In genomic region chr5:134266404-134266803, GRCm38 (mm10) we compare ENCODE assay signal across 9 mouse cellular contexts. TPM values are rescaled to one million over a fixed set of nuclear protein-coding genes. Genes with fewer than 3 reads are reported as not detected.
A peak's percentile ranks its signal among the peaks of the same experiment; 100 is the strongest.
DNase-seq lines count a peak whose midpoint lies in the region; ATAC-seq and TF ChIP-seq lines count a peak whose summit lies in the region.
"Had no signal": no experiment of that assay in that cellular context is flagged by ENCODE, and none has a peak within 500 bp of the region (broad histone marks: within the 10 kb centered on the region; RNA-seq: fewer than 3 reads in every experiment).

No protein-coding gene starts in this region.

- H3K27me3 ChIP-seq in limb, embryonic 15.5 days, result no peaks in the 10 kb centered on the region
- H3K27me3 ChIP-seq in hindbrain, embryonic 14.5 days (ENCODE audit: control insufficient read depth, insufficient read depth, low read length), result no peaks in the 10 kb centered on the region
- H3K27me3 ChIP-seq in forebrain, embryonic 12.5 days, result no peaks in the 10 kb centered on the region
- H3K27me3 ChIP-seq: hindbrain, embryonic 12.5 days; midbrain, embryonic 15.5 days had no signal

- H3K4me3 ChIP-seq in lung, adult 2 months (replicated peaks; ENCODE audit: extremely low read depth, low read depth, low read length), result no peak overlapping the region
- no peak overlapping the region for H3K4me3 ChIP-seq in limb, embryonic 15.5 days
- no peak overlapping the region for H3K4me3 ChIP-seq in hindbrain, embryonic 14.5 days (replicated peaks; ENCODE audit: low read length)
- no peak overlapping the region for H3K4me3 ChIP-seq in forebrain, embryonic 12.5 days (replicated peaks)
- H3K4me3 ChIP-seq: hindbrain, embryonic 12.5 days; midbrain, embryonic 15.5 days had no signal

- TF ChIP-seq POLR2A in lung, adult 2 months (IDR thresholded peaks at IDR 0.05; ENCODE audit: borderline replicate concordance, extremely low read depth, low read depth, low read length), result no peak

- 0 out of 2 replicates have a peak, but pooled peaks cover 5% of the 10 kb centered on the region for H3K4me1 ChIP-seq in lung, adult 2 months (ENCODE audit: control insufficient read depth, insufficient read depth, low read length)
- no peaks in the 10 kb centered on the region for H3K4me1 ChIP-seq in limb, embryonic 15.5 days
- H3K4me1 ChIP-seq in hindbrain, embryonic 14.5 days (replicated peaks; ENCODE audit: control insufficient read depth, insufficient read depth, low read length), result no peaks in the 10 kb centered on the region
- no peaks in the 10 kb centered on the region for H3K4me1 ChIP-seq in forebrain, embryonic 12.5 days
- H3K4me1 ChIP-seq: hindbrain, embryonic 12.5 days; midbrain, embryonic 15.5 days had no signal

- no peak overlapping the region for H3K4me2 ChIP-seq in limb, embryonic 15.5 days
- no peak overlapping the region for H3K4me2 ChIP-seq in hindbrain, embryonic 14.5 days (replicated peaks)
- no peak overlapping the region for H3K4me2 ChIP-seq in forebrain, embryonic 12.5 days
- H3K4me2 ChIP-seq: hindbrain, embryonic 12.5 days; midbrain, embryonic 15.5 days had no signal

- H3K27ac ChIP-seq in limb, embryonic 15.5 days, result no peak overlapping the region
- no peak overlapping the region for H3K27ac ChIP-seq in hindbrain, embryonic 14.5 days
- no peak overlapping the region for H3K27ac ChIP-seq in forebrain, embryonic 12.5 days
- H3K27ac ChIP-seq: hindbrain, embryonic 12.5 days; midbrain, embryonic 15.5 days had no signal

- H3K9ac ChIP-seq in limb, embryonic 15.5 days, result no peak overlapping the region
- no peak overlapping the region for H3K9ac ChIP-seq in hindbrain, embryonic 14.5 days
- H3K9ac ChIP-seq in forebrain, embryonic 12.5 days, result no peak overlapping the region
- H3K9ac ChIP-seq: hindbrain, embryonic 12.5 days; midbrain, embryonic 15.5 days had no signal

- WGBS in lung, adult 2 months, result 80% methylated on average over 18 of the region's 18 CpGs
- WGBS in limb, embryonic 15.5 days, result 87% methylated on average over 18 of the region's 18 CpGs
- WGBS in hindbrain, embryonic 14.5 days, result 83% methylated on average over 18 of the region's 18 CpGs
- WGBS in forebrain, embryonic 12.5 days, result 86% methylated on average over 18 of the region's 18 CpGs

- DNase-seq in lung, postnatal 25 days (ENCODE audit: low spot score), result peak; percentile 39
- DNase-seq in lung, adult 2 months, result no peak
- peak; percentile 66 for DNase-seq in brain, adult 2 months (ENCODE audit: low read depth, low spot score)
- peak; percentile 70 to 84 for DNase-seq in thymus, postnatal 36 days
- DNase-seq in hindbrain, embryonic 14.5 days (ENCODE audit: low spot score), result no peak

- peak; percentile 58; the same call in 1 of the 2 replicates for ATAC-seq in limb, embryonic 15.5 days (ENCODE audit: insufficient number of reproducible peaks, low FRiP score, low TSS enrichment, low read depth)
- no peak for ATAC-seq in hindbrain, embryonic 14.5 days (ENCODE audit: low FRiP score)
- ATAC-seq in forebrain, embryonic 12.5 days (ENCODE audit: low FRiP score), result no peak
- ATAC-seq: midbrain, embryonic 15.5 days had no signal

- H3K36me3 ChIP-seq in limb, embryonic 15.5 days, result peaks cover 93% of the 10 kb centered on the region
- H3K36me3 ChIP-seq in hindbrain, embryonic 14.5 days (replicated peaks; ENCODE audit: control insufficient read depth, insufficient read depth), result peaks cover 93% of the 10 kb centered on the region
- peaks cover 97% of the 10 kb centered on the region for H3K36me3 ChIP-seq in forebrain, embryonic 12.5 days (replicated peaks)

- TF ChIP-seq CTCF in lung, adult 2 months (IDR thresholded peaks at IDR 0.05; ENCODE audit: insufficient read depth, low read length), result no peak

- no peaks in the 10 kb centered on the region for H3K9me3 ChIP-seq in limb, embryonic 15.5 days
- no peaks in the 10 kb centered on the region for H3K9me3 ChIP-seq in hindbrain, embryonic 14.5 days (ENCODE audit: control insufficient read depth, low read length)
- H3K9me3 ChIP-seq in forebrain, embryonic 12.5 days, result no peaks in the 10 kb centered on the region
- H3K9me3 ChIP-seq: hindbrain, embryonic 12.5 days; midbrain, embryonic 15.5 days had no signal

RNA-seq across cellular contexts. Expression of gene Ncf1, which starts 37.0 kb away (rescaled TPM):
- polyA plus RNA-seq in lung, adult 2 months (2012; rRNA removed), result 32.0 and 37.8 TPM in 2 replicates
- 12.3 and 13.1 TPM in 2 replicates for polyA plus RNA-seq in limb, embryonic 15.5 days (2015; fragmentation: Nextera tagmentation; extraction: Ambion mirVana)
- 2.3 and 2.6 TPM in 2 replicates for polyA plus RNA-seq in hindbrain, embryonic 14.5 days (2014; fragmentation: Nextera tagmentation; extraction: Ambion mirVana)
- 1.4 and 2.0 TPM in 2 replicates for polyA plus RNA-seq in forebrain, embryonic 12.5 days (2016; fragmentation: Nextera tagmentation; extraction: Ambion mirVana)

RNA-seq across cellular contexts. Expression of gene Gtf2i, which starts 48.2 kb away (rescaled TPM):
- polyA plus RNA-seq in lung, adult 2 months (2012; rRNA removed), result 63.8 and 79.5 TPM in 2 replicates
- polyA plus RNA-seq in limb, embryonic 15.5 days (2015; fragmentation: Nextera tagmentation; extraction: Ambion mirVana), result 164 and 170 TPM in 2 replicates
- polyA plus RNA-seq in hindbrain, embryonic 14.5 days (2014; fragmentation: Nextera tagmentation; extraction: Ambion mirVana), result 126 TPM in 2 replicates
- polyA plus RNA-seq in forebrain, embryonic 12.5 days (2016; fragmentation: Nextera tagmentation; extraction: Ambion mirVana), result 245 and 247 TPM in 2 replicates

Comparison
In these comparisons a context has a peak if more than half of its experiments do, and no peak if none do; other contexts are left out.
1. DNase-seq: peak in lung, postnatal 25 days (single experiment), brain, adult 2 months (single experiment) and thymus, postnatal 36 days (2 of 2); none in lung, adult 2 months (single experiment) and hindbrain, embryonic 14.5 days (single experiment).